Mouse (Mus musculus): ENCODE measurements at regions not wholly inside any gene's neighbourhood (a gene's known extent, or its start where the extent isn't known, plus 50 kb on each side); places are given as distances from the start of the nearest gene placed in this dataset.

DNA sequence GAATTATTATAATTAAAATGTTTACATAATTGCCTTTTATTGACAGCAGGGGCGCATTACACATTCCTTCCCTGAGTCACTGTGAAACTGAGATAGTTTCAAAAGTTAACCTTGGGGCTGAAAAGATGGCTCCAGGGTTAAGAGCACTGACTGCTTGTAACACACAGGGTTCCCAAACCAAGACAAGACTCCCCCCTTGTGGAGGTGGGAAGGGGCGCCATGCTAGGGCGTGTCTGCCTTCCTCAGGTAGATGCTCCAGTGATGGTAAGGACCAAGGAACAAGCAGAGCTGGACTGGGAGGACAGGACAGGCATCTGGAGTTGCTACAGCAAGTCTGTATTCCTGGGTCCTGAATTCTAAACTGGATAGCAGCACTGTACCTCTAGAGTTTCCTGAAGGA lies 351.9 kb downstream of the Tbc1d22a start:
- H3K27me3 ChIP-seq (ENCODE audit: poor library complexity, severe bottlenecking) = no peaks in the 10 kb centered on the region
- DNase-seq (ENCODE audit: extremely low spot score, low spot score) = no peak
- H3K27ac ChIP-seq = no peak overlapping the region
- no peaks in the 10 kb centered on the region for H3K36me3 ChIP-seq (replicated peaks)
- peaks cover 4% of the 10 kb centered on the region; the same call in 1 of the 2 replicates for H3K4me1 ChIP-seq
- no peaks in the 10 kb centered on the region for H3K9me3 ChIP-seq
- 81% methylated on average over 3 of the region's 3 CpGs for WGBS
- H3K4me3 ChIP-seq = no peak overlapping the region

DNA sequence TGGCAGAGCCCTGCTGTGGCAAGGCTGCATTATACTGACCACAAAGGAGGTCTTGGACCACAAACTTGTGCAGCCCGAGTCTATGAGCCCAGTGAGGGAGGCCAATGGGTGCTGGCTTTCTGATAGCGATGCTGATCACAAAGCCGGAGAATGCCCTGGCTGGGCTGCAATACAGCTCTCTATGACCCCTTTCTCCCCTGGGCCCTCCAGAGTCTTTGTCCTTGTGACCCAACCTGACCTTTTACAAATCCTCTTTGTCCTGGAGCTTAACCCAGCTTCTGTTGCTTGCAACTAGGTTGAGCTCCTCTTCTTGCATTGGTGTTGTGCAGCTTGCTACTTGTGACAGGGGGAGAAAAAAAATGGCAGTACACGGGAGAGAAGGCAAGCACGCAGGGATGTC lies 360.1 kb downstream of the Tbc1d22a start:
- Histone ChIP-seq H3K9me3 (no peaks in the 10 kb centered on the region), H3K27ac (peak overlapping the region; percentile 60), H3K36me3 (replicated peaks) (no peaks in the 10 kb centered on the region), H3K4me3 (peak overlapping the region; percentile 4; the same call in 1 of the 2 replicates), H3K27me3 (ENCODE audit: poor library complexity, severe bottlenecking) (peaks cover 18% of the 10 kb centered on the region), H3K4me1 (peaks cover 23% of the 10 kb centered on the region)
- 9% methylated on average over 5 of the region's 5 CpGs for WGBS
- no peak for DNase-seq (ENCODE audit: extremely low spot score, low spot score)

DNA sequence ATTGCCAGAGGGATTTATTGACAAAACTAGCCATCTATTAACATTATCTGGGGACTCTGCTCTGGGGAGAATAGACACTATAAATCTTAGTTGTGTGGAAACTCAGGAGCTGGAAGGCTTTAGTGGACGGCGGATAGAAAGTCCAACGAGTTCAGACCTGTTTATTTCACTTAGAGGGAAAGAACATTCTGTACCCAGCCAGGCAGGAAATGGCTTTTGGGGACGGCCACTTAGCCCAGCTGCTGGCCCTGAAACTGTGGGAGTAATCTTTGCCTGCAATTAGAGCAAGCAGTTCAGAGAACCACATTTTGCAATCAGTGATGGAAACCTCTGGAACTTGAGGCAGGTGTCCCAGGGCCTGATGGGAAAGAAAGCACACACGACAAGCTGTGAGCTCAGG lies 362.4 kb downstream of the Tbc1d22a start:
- H3K27me3 ChIP-seq (ENCODE audit: poor library complexity, severe bottlenecking) = peaks cover 18% of the 10 kb centered on the region
- H3K9me3 ChIP-seq = no peaks in the 10 kb centered on the region
- no peak overlapping the region for H3K4me3 ChIP-seq
- H3K36me3 ChIP-seq (replicated peaks) = no peaks in the 10 kb centered on the region
- peaks cover 19% of the 10 kb centered on the region for H3K4me1 ChIP-seq
- 78% methylated on average over 5 of the region's 5 CpGs for WGBS
- H3K27ac ChIP-seq = no peak overlapping the region
- no peak for DNase-seq (ENCODE audit: extremely low spot score, low spot score)

DNA sequence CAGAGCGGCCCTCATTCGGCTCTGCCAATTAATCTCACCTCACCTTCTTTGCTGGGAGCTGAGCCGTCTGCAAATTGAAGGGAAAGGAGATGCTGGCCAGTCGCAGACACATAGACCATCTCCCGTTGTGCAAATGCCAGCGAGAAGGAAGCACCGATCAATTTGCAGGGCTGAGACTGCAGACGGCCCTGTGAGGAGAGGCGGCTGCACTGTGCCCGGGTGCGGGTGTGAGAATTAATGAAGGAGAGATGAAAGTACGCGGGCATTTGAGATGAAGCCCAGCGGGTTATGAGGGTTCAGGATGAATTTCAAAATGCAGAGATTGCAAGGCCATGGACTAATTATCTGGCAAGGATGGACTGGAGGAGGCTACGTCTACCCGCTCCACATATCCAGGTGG lies 364.4 kb downstream of the Tbc1d22a start:
- Histone ChIP-seq H3K4me3 (no peak overlapping the region), H3K9me3 (no peaks in the 10 kb centered on the region), H3K4me1 (peaks cover 16% of the 10 kb centered on the region), H3K36me3 (replicated peaks) (no peaks in the 10 kb centered on the region), H3K27me3 (ENCODE audit: poor library complexity, severe bottlenecking) (peaks cover 13% of the 10 kb centered on the region), H3K27ac (no peak overlapping the region)
- WGBS = 87% methylated on average over 16 of the region's 16 CpGs
- DNase-seq (ENCODE audit: extremely low spot score, low spot score) = no peak

DNA sequence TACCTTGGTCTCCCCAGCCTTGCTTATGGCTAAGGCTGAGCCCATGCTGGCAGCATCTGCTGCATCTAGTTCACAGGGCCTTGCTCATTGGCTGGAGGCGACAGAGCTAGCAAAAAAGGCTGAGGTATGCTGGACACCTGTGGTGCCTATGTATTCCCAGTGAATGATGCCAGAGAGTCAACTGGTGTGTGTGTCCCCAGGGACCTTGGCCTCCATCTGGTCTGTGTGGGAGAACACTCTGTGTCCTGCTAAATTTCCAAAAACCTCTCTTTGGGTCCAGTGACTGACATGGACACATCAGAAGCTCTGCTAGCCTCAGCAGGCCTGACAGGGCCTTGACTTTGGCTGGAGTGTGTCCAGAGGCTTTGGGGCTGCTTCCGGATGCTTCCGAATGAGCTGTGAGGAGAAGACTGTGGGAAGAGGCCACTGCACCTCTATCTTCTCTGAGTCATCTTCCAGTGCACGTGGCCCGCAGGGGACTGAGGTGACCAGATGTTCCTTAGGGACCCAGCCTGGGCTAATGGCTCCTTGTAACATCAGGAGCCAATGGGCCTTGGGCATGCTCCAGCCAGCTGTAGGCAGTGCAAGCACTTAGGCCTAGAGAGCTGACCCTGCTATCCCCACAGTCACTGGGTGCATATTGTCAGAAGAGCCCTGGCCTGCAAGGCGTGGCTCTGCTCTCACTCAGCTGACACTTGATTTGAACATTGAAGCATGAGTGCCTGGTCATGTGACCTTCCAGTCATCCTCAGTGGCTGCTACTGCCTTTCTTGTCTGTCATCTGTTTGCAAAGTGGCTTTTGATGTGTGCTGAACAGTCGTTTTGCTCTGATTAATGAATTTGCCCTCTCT lies 368.2 kb downstream of the Tbc1d22a start:
- DNase-seq (ENCODE audit: extremely low spot score, low spot score) = no peak
- no peaks in the 10 kb centered on the region for H3K36me3 ChIP-seq (replicated peaks)
- H3K9me3 ChIP-seq = no peaks in the 10 kb centered on the region
- H3K4me3 ChIP-seq = no peak overlapping the region
- WGBS = 87% methylated on average over 7 of the region's 7 CpGs
- H3K4me1 ChIP-seq = no peaks in the 10 kb centered on the region
- H3K27ac ChIP-seq = no peak overlapping the region
- peaks cover 5% of the 10 kb centered on the region; the same call in 1 of the 2 replicates for H3K27me3 ChIP-seq (ENCODE audit: poor library complexity, severe bottlenecking)

DNA sequence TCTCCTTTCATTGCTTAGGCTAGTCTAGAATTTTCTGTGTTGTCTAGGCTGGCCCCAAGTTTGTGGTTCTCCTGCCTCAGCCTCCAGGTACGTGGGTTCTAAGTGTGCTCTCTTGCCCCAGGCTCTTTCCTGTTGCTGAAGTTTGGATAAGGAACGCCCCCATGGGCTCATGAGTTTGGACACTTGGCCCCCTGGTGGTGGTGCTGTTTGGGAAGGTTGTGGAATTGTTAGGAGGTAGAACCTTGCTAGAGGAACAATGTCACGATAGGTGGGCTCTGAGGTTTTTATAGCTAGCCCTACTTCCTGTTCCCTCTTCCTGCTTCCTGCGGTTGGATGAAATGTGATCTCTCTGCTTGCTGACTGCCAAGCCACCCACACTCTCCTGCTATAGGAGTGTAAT lies 371.5 kb downstream of the Tbc1d22a start:
- WGBS = 81% methylated on average over 4 of the region's 4 CpGs
- Histone ChIP-seq H3K4me1 (peaks cover 10% of the 10 kb centered on the region), H3K27me3 (ENCODE audit: poor library complexity, severe bottlenecking) (no peaks in the 10 kb centered on the region), H3K27ac (no peak overlapping the region), H3K36me3 (replicated peaks) (no peaks in the 10 kb centered on the region), H3K4me3 (no peak overlapping the region), H3K9me3 (no peaks in the 10 kb centered on the region)
- DNase-seq (ENCODE audit: extremely low spot score, low spot score) = no peak

DNA sequence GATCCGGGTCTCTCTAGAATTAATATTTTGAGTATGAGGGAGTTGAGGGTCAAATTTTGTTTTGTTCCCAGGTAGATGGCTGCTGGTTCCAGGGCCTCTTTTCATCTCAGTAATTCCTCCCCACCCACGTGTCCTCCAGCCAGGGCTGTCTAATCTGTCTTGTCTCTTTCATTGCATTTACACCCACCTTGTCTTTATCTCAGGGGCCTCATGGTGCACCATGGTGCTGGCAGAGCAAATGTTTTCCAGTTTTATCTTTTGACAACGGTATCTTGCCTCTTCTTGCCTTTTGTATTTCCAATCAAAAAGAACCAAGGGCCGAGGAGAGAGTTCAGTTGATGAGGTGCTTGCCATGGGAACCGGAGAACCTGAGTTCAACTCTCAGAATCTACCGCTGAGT lies 372.9 kb downstream of the Tbc1d22a start:
- DNase-seq (ENCODE audit: extremely low spot score, low spot score) = no peak
- H3K4me3 ChIP-seq = no peak overlapping the region
- 90% methylated on average over 6 of the region's 6 CpGs for WGBS

DNA sequence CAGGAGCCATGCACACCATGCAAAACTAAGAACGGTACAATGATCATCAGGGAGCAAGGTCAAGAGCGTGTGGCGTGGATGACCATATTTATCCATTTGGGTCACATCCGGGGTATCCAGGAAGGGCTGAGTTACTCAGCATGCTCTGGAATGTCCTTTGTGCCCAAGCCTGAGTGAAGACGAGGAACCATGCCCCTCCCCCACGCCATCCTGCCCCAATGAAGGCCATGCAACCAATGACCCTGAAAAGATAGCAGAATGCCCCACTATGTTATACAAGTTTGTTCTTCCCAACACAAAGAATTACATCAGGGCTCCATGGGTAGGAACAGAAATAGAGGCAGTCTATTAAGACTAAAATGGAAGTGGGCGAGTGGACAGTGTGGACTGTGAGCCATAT lies 375.8 kb downstream of the Tbc1d22a start:
- WGBS = 82% methylated on average over 7 of the region's 7 CpGs
- Histone ChIP-seq H3K4me3 (no peak overlapping the region), H3K4me1 (peaks cover 10% of the 10 kb centered on the region), H3K9me3 (no peaks in the 10 kb centered on the region), H3K27ac (no peak overlapping the region), H3K27me3 (ENCODE audit: poor library complexity, severe bottlenecking) (no peaks in the 10 kb centered on the region), H3K36me3 (replicated peaks) (no peaks in the 10 kb centered on the region)
- DNase-seq (ENCODE audit: extremely low spot score, low spot score) = no peak

More for the DNA sequence above, 372.9 kb downstream of the Tbc1d22a start:
- no peak overlapping the region for H3K27ac ChIP-seq
- H3K27me3 ChIP-seq (ENCODE audit: poor library complexity, severe bottlenecking) = no peaks in the 10 kb centered on the region
- no peaks in the 10 kb centered on the region for H3K9me3 ChIP-seq
- H3K36me3 ChIP-seq (replicated peaks) = no peaks in the 10 kb centered on the region
- peaks cover 10% of the 10 kb centered on the region for H3K4me1 ChIP-seq

DNA sequence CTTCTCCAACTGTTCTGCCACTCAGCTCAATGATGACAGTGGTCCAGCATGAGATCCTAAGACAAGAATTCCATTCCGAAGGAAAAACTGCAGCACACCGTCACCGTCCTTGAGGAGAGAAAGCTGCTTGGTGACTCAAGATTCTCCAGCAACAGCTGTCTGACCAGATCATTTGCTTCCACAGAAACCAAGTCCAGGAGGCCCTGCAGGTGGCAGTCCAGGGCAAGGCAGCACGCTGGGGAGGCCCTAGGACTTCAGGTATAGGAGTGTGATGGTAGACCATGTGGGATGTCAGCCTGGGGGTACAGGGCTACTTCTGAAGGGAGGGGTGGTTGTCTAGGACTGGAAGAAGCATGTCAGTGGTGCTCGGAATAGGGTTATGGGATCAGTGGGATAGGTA lies 376.6 kb downstream of the Tbc1d22a start:
- Histone ChIP-seq H3K4me3 (no peak overlapping the region), H3K4me1 (peaks cover 10% of the 10 kb centered on the region), H3K27me3 (ENCODE audit: poor library complexity, severe bottlenecking) (no peaks in the 10 kb centered on the region), H3K36me3 (replicated peaks) (no peaks in the 10 kb centered on the region), H3K9me3 (no peaks in the 10 kb centered on the region), H3K27ac (no peak overlapping the region)
- WGBS = 82% methylated on average over 5 of the region's 5 CpGs
- no peak for DNase-seq (ENCODE audit: extremely low spot score, low spot score)

DNA sequence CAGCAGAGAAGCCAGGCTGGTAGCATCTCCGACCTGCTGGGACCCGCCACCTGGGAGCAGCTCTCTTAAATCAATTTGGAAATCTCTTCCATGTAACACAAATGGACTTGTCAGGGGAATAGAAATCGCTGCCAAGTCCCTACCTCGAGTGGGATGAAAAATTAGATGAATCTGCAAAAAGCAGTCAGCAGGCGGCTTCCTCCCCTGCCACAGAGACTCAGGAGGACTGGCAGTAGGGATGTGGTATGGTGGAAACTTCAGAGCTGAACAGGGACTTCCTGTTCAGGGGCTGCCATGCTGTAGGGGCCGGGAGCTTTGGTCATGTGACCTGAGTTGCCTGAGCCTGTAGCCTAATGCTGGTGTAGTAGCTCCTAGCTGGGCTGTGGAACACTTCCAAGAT lies 379.1 kb downstream of the Tbc1d22a start:
- Histone ChIP-seq H3K27ac (0 out of 2 replicates have a peak overlapping the region, but pooled peaks have one; percentile 5), H3K27me3 (ENCODE audit: poor library complexity, severe bottlenecking) (no peaks in the 10 kb centered on the region), H3K4me1 (peaks cover 10% of the 10 kb centered on the region), H3K9me3 (no peaks in the 10 kb centered on the region), H3K36me3 (replicated peaks) (no peaks in the 10 kb centered on the region), H3K4me3 (no peak overlapping the region)
- DNase-seq (ENCODE audit: extremely low spot score, low spot score) = no peak
- WGBS = 73% methylated on average over 6 of the region's 6 CpGs

DNA sequence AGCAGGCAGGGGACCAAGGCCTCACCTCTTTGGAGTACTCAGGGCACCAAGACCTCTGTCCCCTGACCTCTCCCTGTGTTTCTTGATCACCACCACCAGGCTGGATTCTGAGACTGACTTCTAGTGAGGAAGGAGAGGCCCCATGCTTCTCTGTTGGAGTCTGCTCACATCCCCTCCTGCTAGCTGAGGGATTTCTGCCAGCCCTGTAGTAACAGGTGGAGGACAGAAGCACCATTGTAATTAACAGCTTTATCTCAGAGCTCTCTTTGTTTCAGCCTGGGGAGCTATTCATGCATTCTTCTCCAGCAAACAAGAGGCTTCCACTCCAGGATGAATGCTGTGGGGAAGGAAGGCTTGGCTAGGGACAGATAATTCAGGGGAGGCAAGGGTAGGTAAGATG lies 392.2 kb downstream of the Tbc1d22a start:
- H3K9me3 ChIP-seq = no peaks in the 10 kb centered on the region
- DNase-seq (ENCODE audit: extremely low spot score, low spot score) = no peak
- H3K36me3 ChIP-seq (replicated peaks) = no peaks in the 10 kb centered on the region
- peaks cover 17% of the 10 kb centered on the region for H3K4me1 ChIP-seq
- peak overlapping the region; percentile 70 for H3K27ac ChIP-seq
- no peak overlapping the region for H3K4me3 ChIP-seq
- no peaks in the 10 kb centered on the region for H3K27me3 ChIP-seq (ENCODE audit: poor library complexity, severe bottlenecking)

DNA sequence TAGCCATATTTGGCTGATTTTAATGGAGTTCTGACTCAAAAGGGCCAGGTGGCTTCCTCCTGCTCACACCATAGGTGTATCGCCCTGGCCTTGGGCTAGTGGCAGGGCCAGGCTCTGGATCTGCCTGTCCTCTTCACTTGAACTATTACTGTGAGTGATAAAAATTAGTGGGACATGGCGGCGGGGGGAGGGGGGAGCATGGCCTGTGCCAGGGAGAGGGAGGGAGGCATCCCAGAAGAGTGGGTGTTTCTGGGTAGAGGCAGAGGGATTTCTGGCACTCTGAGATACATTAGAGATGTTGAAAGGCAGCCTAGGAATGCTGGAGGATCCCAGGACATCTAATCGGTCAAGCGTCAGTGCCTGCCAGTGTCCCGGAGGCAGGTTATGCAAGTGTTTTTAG lies 395.4 kb downstream of the Tbc1d22a start:
- no peak for DNase-seq (ENCODE audit: extremely low spot score, low spot score)
- peaks cover 17% of the 10 kb centered on the region for H3K4me1 ChIP-seq
- WGBS = 90% methylated on average over 6 of the region's 6 CpGs

DNA sequence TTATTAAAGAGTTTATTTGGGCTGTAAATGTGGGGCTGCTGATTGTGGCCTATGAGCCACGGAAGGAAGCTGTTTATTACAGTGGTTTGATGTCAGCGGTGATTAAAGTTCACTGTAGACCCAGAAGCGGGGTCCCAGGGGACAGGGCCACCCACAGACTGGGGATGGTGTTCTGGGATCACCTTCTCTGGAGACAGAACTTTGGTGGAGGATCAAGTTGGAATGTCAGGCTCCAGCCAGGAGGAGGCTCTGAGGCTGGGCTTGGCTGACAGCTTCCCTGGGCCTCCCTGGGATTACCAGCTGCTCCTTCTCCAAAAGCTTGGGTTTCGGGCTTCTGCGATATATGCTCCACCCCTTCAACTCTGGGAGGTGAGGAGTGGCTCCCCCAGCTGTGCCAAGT lies 417.1 kb downstream of the Tbc1d22a start:
- Histone ChIP-seq H3K27me3 (ENCODE audit: poor library complexity, severe bottlenecking) (no peaks in the 10 kb centered on the region), H3K27ac (no peak overlapping the region), H3K4me3 (no peak overlapping the region), H3K9me3 (no peaks in the 10 kb centered on the region), H3K4me1 (no peaks in the 10 kb centered on the region), H3K36me3 (replicated peaks) (no peaks in the 10 kb centered on the region)
- no peak for DNase-seq (ENCODE audit: extremely low spot score, low spot score)
- WGBS = 85% methylated on average over 5 of the region's 5 CpGs

More for the DNA sequence above, 395.4 kb downstream of the Tbc1d22a start:
- no peak overlapping the region for H3K27ac ChIP-seq
- no peak overlapping the region for H3K4me3 ChIP-seq
- no peaks in the 10 kb centered on the region for H3K27me3 ChIP-seq (ENCODE audit: poor library complexity, severe bottlenecking)
- no peaks in the 10 kb centered on the region for H3K36me3 ChIP-seq (replicated peaks)
- no peaks in the 10 kb centered on the region for H3K9me3 ChIP-seq
